Mouse (Mus musculus): ENCODE measurements around the gene Esrrg.

DNA sequence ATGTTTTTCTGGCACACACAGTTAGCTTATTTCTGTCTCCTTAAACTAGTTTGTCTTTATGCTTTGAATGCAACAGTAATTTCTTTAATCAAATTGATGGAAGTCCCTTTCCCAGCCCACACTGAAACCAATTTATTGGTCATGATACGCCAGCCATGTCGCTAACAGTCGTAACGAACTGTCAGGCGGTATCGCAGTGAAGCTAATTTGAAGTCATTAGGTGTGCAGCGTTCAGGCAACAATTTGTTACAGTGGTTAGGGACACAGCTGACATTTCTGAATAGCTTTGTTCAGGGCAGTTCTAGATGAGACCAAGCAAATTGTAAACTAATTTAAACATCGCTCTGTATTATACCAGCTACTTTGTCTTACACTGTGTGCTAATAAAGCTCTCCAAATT, 542.5 kb downstream of the Esrrg start:
- TF ChIP-seq POLR2A (IDR thresholded peaks at IDR 0.05; ENCODE audit: insufficient read depth, low read depth, low read length) (no peak), CTCF (IDR thresholded peaks at IDR 0.05) (no peak), EP300 (IDR thresholded peaks at IDR 0.05; ENCODE audit: insufficient read depth, low read depth, low read length) (no peak)
